In the genomic region with DNA sequence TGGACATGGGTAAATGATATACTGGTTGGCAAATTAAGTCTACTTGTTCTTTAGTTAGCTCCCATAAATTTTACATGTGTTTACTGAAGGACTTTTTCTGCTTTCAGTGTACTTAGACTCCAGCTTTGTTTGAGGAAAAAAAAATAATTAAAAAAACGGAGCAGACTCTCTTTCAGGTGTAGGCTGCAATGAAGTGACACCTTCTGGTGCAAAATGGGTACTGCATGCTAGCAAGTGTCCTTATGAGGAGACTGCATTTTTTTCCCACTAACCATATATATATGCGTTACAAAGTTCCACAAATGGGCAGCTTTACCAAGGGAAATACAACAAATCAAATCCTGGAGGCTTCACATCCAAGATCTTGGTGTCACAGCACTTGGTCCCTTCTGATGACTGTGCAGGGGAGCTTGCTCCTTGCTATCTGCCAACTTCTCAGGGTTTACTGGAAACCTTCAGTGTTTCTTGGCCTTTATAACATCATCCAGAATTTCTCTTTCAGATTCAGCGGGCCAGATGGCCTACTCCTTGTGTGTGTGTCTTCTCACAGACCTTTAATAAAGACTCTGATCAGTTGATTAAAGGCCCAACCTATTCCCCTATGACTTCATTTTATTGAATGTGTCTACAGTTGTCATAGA, we compare ENCODE assay signal across 8 mouse cellular contexts. TPM values are rescaled to one million over a fixed set of nuclear protein-coding genes. Genes with fewer than 3 reads are reported as not detected.
A peak's percentile ranks its signal among the peaks of the same experiment; 100 is the strongest.
DNase-seq lines count a peak whose midpoint lies in the region; ATAC-seq and TF ChIP-seq lines count a peak whose summit lies in the region.
"Had no signal": no experiment of that assay in that cellular context is flagged by ENCODE, and none has a peak within 500 bp of the region (broad histone marks: within the 10 kb centered on the region; RNA-seq: fewer than 3 reads in every experiment).

No protein-coding gene starts in this region.

- H3K36me3 ChIP-seq in ES-E14 (ENCODE audit: control insufficient read depth, insufficient read depth, low read length, poor library complexity, severe bottlenecking): no peaks in the 10 kb centered on the region
- no peaks in the 10 kb centered on the region for H3K36me3 ChIP-seq in embryonic facial prominence, embryonic 11.5 days (replicated peaks; ENCODE audit: control insufficient read depth, insufficient read depth, low read depth, low read length)
- H3K36me3 ChIP-seq in hindbrain, embryonic 15.5 days: no peaks in the 10 kb centered on the region
- H3K36me3 ChIP-seq: heart, embryonic 15.5 days had no signal

- no peak overlapping the region for H3K9ac ChIP-seq in ES-E14 (ENCODE audit: insufficient read depth, low read depth, low read length, poor library complexity, severe bottlenecking)
- H3K9ac ChIP-seq in embryonic facial prominence, embryonic 11.5 days (replicated peaks; ENCODE audit: low read length): no peak overlapping the region
- no peak overlapping the region for H3K9ac ChIP-seq in hindbrain, embryonic 15.5 days
- H3K9ac ChIP-seq: heart, embryonic 15.5 days had no signal

- ATAC-seq in embryonic facial prominence, embryonic 11.5 days (replicated peaks; ENCODE audit: insufficient number of reproducible peaks, low FRiP score, low TSS enrichment, low read depth): no peak
- ATAC-seq in hindbrain, embryonic 15.5 days (ENCODE audit: low FRiP score, low read depth): peak; percentile 56; the same call in 1 of the 2 replicates
- peak; percentile 86 for ATAC-seq in megakaryocyte, adult 5-6 weeks (ENCODE audit: poor library complexity, severe bottlenecking)

- H3K4me2 ChIP-seq in embryonic facial prominence, embryonic 11.5 days (ENCODE audit: low read depth, low read length): no peak overlapping the region
- no peak overlapping the region for H3K4me2 ChIP-seq in hindbrain, embryonic 15.5 days
- H3K4me2 ChIP-seq: heart, embryonic 15.5 days had no signal

- no peak overlapping the region for H3K4me3 ChIP-seq in ES-E14 (ENCODE audit: insufficient read depth in 1 of 2, low read depth in 1 of 2, low read length in 2 of 2, poor library complexity in 1 of 2, severe bottlenecking in 1 of 2)
- H3K4me3 ChIP-seq in embryonic facial prominence, embryonic 11.5 days (ENCODE audit: low read depth, low read length): no peak overlapping the region
- no peak overlapping the region for H3K4me3 ChIP-seq in hindbrain, embryonic 15.5 days
- H3K4me3 ChIP-seq: heart, embryonic 15.5 days had no signal

- no peaks in the 10 kb centered on the region for H3K9me3 ChIP-seq in ES-E14 (ENCODE audit: control insufficient read depth, insufficient read depth, low read depth, low read length)
- H3K9me3 ChIP-seq in embryonic facial prominence, embryonic 11.5 days (replicated peaks; ENCODE audit: control insufficient read depth, low read length): no peaks in the 10 kb centered on the region
- H3K9me3 ChIP-seq in hindbrain, embryonic 15.5 days: no peaks in the 10 kb centered on the region
- H3K9me3 ChIP-seq: heart, embryonic 15.5 days had no signal

- no peak for DNase-seq in ES-E14 (ENCODE audit: low read depth, low spot score)
- DNase-seq in adrenal gland, postnatal 25 days: peak; percentile 18
- peak; percentile 75 for DNase-seq in embryonic facial prominence, embryonic 11.5 days (ENCODE audit: low spot score)
- DNase-seq in layer of hippocampus, postnatal 10 days (ENCODE audit: low spot score in 2 of 2): peak; percentile 72 to 79
- peak; percentile 64 for DNase-seq in right cerebral cortex, postnatal 25 days

- H3K27me3 ChIP-seq in embryonic facial prominence, embryonic 11.5 days (ENCODE audit: control insufficient read depth, insufficient read depth, low read length): no peaks in the 10 kb centered on the region
- H3K27me3 ChIP-seq in hindbrain, embryonic 15.5 days: no peaks in the 10 kb centered on the region
- H3K27me3 ChIP-seq: heart, embryonic 15.5 days had no signal

- in situ Hi-C loops in ES-E14 (cut with MboI; ENCODE audit: low sequenced_read_pairs in 2 of 2, unreplicated experiment in 2 of 2): no loop called here

- WGBS in embryonic facial prominence, embryonic 11.5 days: 23% methylated on average over 3 of the region's 3 CpGs
- WGBS in hindbrain, embryonic 15.5 days: 20% methylated on average over 3 of the region's 3 CpGs

- H3K4me1 ChIP-seq in ES-E14 (ENCODE audit: control insufficient read depth in 2 of 2, insufficient read depth in 2 of 2, low read length in 2 of 2, poor library complexity in 1 of 2): no peaks in the 10 kb centered on the region
- H3K4me1 ChIP-seq in embryonic facial prominence, embryonic 11.5 days (ENCODE audit: control insufficient read depth, insufficient read depth, low read length): no peaks in the 10 kb centered on the region
- no peaks in the 10 kb centered on the region for H3K4me1 ChIP-seq in hindbrain, embryonic 15.5 days (replicated peaks)
- H3K4me1 ChIP-seq: heart, embryonic 15.5 days had no signal

- no peak overlapping the region for H3K27ac ChIP-seq in ES-E14 (ENCODE audit: insufficient read depth, low read depth, low read length, poor library complexity, severe bottlenecking)
- H3K27ac ChIP-seq in embryonic facial prominence, embryonic 11.5 days (replicated peaks; ENCODE audit: low read depth, low read length): no peak overlapping the region
- H3K27ac ChIP-seq in hindbrain, embryonic 15.5 days (replicated peaks): no peak overlapping the region
- H3K27ac ChIP-seq: heart, embryonic 15.5 days had no signal

TF ChIP-seq in ES-E14, 5 proteins besides CTCF, POLR2A, EP300 and RAD21:
- TF ChIP-seq ZNF384 (IDR thresholded peaks at IDR 0.05; ENCODE audit: low read depth, low read length): peak; percentile 85; the same call in 1 of the 2 replicates
- no peak for TF ChIP-seq MAFK (IDR thresholded peaks at IDR 0.05; ENCODE audit: insufficient read depth, low read depth, low read length)
- TF ChIP-seq ZC3H11A (IDR thresholded peaks at IDR 0.05; ENCODE audit: borderline replicate concordance, low read depth, low read length): peak; percentile 66; the same call in 1 of the 2 replicates
- TF ChIP-seq CHD2 (IDR thresholded peaks at IDR 0.05; ENCODE audit: low read depth, low read length): no peak
- no peak for TF ChIP-seq HCFC1 (IDR thresholded peaks at IDR 0.05; ENCODE audit: borderline replicate concordance, insufficient read depth, low read length)

RNA-seq across cellular contexts. Expression of a gene that starts 44.3 kb away (rescaled TPM):
- 7.4 and 7.5 TPM in 2 replicates for total RNA-seq in ES-E14 (2012; rRNA removed)
- 43.7 and 52.5 TPM in 2 replicates for total RNA-seq in adrenal gland, postnatal 25 days (2021)
- polyA plus RNA-seq in embryonic facial prominence, embryonic 11.5 days (2014; fragmentation: Nextera tagmentation; extraction: Ambion mirVana): 17.1 and 17.3 TPM in 2 replicates
- polyA plus RNA-seq in hindbrain, embryonic 15.5 days (2015; fragmentation: Nextera tagmentation; extraction: Ambion mirVana): 10.6 and 11.2 TPM in 2 replicates
- total RNA-seq in layer of hippocampus, postnatal 10 days (2021): 1 to 10 TPM; 6.7 to 6.8 TPM
- total RNA-seq in megakaryocyte, adult 5-6 weeks (2015): 98.8 and 99.9 TPM in 2 replicates
- 69.8 and 75.7 TPM in 2 replicates for total RNA-seq in megakaryocyte, adult 5-6 weeks (2017)

RNA-seq across cellular contexts. Expression of a gene that starts 59.0 kb away (rescaled TPM):
- 10.8 and 14.4 TPM in 2 replicates for total RNA-seq in ES-E14 (2012; rRNA removed)
- total RNA-seq in adrenal gland, postnatal 25 days (2021): 40.1 and 49.5 TPM in 2 replicates
- 50.1 and 51.8 TPM in 2 replicates for polyA plus RNA-seq in embryonic facial prominence, embryonic 11.5 days (2014; fragmentation: Nextera tagmentation; extraction: Ambion mirVana)
- 21.7 and 21.9 TPM in 2 replicates for polyA plus RNA-seq in hindbrain, embryonic 15.5 days (2015; fragmentation: Nextera tagmentation; extraction: Ambion mirVana)
- total RNA-seq in layer of hippocampus, postnatal 10 days (2021): 10 to 100 TPM; 22.3 to 22.4 TPM
- total RNA-seq in megakaryocyte, adult 5-6 weeks (2015): 35.4 and 37.9 TPM in 2 replicates
- total RNA-seq in megakaryocyte, adult 5-6 weeks (2017): 48.1 and 50.4 TPM in 2 replicates
